Mouse (Mus musculus) cerebellum, adult 9-10 months (tissue): ENCODE measurements at regions not wholly inside any gene's neighbourhood (a gene's known extent, or its start where the extent isn't known, plus 50 kb on each side); places are given as distances from the start of the nearest gene placed in this dataset.

Source experiments
- DNase-seq: peaks from one replicate; pipeline ENCODE4 v3.0.0; 2022

DNA sequence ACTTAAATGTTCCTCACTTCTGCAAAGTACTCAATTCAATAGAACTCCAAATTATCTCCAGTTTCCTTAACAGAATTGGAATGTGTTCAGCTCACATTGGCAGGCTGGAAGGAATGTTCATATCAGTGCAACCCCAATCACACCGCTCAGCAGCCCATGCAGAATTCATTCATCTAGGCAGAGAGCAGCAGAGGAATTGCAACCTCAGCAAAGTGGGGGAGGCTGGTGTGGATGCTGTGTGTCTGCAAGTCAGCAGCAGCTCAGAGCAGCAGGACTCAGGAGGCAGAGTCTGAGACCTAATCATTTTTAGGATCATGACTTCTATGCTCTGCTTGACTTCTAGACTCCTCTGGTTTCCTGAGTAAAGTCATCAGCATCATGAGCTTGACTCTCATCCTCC, 100.7 kb upstream of the Chrna7 start:
- no peak for DNase-seq

DNA sequence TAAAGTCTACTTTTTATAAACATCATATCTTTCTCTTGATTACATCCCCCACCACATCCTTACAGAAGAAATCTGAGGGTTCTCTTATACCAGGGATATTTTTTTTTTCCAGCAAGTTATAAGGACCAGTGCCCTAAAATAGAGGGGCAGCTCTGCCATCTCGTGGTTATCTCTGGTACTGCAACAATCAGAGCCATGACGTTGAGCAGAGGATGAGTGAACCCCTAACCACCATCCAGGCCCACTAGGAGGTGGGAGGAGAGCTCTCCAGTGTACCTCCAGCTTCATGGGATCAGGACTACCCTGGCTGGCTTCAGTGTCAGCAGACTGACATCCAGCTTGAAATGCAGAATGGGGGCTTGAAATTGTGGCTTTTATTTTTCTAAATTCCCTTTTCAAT, 107.2 kb upstream of the Chrna7 start:
- peak; percentile 73 for DNase-seq

DNA sequence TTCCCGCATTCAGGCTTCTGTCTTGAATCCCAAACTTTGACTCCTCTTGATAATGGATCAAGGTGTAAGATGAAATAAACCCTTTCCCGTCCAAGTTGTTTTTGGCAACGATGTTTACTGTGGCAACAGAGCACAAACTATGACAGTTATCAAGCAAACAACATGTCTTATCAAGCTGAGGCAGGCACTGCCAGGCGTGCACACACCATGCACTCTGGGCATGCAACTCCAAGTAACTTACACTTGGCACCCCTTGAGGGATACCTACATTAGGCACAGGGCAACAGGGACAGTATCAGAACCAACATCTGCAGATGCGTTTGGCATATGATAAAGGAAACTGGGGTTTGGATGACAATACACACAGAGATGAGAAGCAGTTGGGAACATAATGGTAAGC, 108.8 kb upstream of the Chrna7 start:
- DNase-seq, result peak; percentile 12

DNA sequence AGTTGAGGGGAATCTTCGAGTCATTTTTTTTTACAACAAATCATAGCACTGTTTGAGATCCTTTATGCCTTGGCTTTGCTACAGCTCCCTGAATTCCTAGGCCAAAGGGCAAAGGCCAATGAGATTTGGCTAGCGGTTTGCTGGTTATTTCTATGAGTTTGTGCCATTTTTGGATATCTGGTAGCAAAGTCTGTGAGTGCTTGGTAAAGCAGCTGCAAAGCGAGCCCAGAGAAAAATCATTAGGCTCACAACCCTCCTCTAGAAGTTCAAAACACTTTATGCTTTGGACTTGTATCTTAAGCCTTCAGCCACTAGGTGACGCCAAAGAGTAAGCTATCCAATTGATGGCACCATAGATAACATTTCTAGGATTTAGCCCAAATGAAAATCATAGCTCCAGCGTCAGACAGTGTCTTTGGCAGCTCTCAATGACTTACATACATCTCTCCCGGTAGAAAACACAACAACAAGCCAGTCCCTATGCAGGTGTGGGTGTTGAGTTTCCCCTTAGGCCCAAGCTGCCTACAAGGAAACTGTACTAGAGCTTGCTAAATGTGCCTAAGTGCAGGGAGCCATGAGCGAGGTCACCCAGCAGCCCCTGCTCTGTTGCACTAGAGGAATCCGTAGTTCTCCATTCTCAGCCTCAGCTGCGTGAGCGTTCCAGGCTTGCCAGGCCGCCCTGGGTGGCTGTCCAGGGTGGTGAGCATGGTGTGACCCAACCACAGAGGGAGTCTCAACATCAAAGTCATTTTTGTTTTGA, 109.8 kb upstream of the Chrna7 start:
- peak; percentile 88 for DNase-seq

DNA sequence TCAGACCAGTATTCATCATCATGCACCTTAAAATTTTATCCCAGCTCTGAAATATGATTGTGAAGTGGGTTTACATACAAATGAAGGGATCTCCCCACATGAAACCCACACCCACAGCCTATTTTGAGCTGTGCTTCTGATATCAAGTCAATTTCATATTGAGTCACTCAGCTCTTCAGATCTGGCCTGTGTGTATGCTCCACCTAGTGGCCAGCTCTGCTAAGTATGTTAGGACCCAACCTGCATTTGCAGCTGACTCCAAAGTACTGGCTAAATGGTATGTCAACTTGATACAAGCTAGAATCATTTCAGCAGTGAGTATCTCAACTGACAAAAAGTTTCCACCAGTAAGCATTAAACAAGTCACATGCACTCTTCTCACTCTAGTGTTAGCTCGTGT, 109.4 kb upstream of the Otud7a start:
- DNase-seq, result peak; percentile 61

DNA sequence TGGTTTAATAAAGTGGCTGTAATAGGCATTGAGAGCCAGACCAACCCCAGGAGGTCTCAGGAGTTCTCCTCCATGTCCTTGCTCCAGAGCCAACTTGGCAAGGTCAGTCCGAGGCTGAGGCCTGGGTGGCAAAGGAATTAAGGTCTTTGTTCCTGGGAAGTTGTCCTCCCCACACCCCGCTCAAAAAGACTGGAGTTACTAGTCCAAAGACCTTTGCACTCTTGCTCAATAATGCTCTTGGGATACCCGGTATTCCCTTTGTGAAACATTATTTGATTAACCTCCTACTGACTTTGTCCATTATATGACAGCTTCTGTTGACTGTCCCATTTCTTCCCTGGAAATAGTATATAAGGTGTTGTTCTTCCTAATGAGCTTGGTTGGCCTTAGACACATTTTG, 108.5 kb upstream of the Otud7a start:
- DNase-seq, result no peak

DNA sequence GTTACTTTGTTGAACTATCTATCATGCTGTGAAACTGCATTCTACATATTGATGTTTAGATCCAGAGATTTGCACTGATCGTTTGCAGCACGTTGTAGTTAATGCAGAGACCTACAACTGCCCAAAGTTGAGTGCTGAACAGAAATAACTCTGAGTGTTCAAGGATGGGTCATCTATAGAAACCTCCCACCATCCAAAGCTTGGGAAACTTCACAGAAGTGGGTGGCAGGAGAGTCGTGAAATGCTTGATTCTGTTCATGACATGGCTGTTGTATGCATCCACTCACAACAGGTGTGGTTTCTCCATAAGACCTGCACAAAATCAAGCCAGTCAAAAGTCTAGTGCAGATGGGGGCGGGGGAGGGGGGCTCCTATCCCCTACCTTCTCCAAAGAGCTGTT, 102.8 kb upstream of the Otud7a start:
- no peak for DNase-seq

DNA sequence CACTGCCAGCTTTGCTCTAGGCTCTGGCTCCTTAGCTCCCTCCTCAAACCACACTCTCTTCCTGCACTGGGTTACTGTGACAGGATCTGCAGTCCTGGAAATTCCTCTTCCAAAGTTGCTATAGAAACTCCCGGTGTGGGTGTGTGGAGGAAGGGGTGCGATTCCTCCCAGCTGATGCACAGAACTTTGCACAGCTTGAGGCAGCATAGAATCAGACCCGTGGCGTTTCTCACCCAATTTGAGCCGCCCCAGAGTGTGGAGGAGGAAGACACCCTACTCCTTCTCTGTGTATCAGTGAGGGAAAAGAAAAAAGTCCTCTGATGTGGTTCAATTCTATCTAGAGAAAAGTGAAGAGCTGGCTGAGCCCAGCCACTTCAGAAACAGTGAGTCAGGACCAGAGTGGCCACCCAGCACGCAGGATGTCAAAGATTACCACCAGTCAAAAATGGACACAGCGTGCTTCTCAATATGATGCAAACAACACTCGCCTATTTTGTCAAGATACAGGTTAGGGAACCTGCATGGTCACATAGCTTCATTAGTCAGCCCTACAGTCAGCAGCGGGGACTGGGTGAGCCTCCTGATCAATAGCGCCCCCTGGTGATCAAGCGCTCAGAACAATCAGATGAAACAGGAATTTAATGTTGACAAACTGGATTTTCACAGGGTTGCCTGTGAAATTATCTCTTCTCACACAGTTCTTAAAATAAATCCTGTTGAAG, 98.7 kb upstream of the Otud7a start:
- peak; percentile 58 for DNase-seq

DNA sequence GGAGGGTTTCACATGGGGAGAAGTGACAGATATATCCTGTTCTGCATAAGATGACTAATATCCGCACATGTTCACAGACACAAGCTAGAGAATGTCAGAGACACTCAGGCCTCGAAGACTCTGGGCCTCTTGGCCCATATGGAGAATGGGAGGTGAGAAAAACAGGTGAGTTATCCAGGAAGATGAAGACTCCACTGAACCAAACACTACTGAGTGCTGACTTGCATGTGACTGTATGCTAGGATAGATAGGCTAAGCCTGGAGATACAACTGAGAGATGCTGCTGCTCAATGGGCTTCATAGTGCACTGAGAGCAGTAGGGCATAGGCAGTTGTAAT, 98.2 kb upstream of the Otud7a start:
- no peak for DNase-seq
